Mouse (Mus musculus) cerebellum, postnatal 14 days (tissue): Measurements from ENCODE around the gene Ttc7b.
A peak's percentile ranks its signal among the peaks of the same experiment; 100 is the strongest.

Source experiments
- DNase-seq, 2 experiments: peaks; one replicate each; pipeline ENCODE4 v3.0.0; 2021; ENCODE audit warnings: mixed read lengths in 2 of 2

The Ttc7b gene

DNA sequence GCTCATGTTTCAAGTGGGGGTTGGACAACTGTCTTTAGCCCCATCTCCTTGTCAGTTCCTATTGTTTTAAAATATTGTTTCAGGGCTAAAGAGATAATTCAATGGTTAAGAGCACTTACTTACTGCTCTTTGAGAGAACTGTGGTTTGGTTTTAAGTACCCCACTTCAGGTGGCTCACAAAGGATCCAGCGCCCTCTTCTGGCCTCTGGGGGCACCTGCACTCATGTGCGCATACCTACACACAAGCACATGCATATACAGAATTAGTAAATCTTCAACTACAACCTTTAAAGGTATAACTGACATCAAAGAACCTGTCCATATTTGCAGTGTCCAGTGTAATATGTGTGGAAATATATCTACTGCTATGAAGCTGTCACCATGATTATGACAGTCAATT is 226.2 kb downstream of the Ttc7b start:
- no peak for DNase-seq

DNA sequence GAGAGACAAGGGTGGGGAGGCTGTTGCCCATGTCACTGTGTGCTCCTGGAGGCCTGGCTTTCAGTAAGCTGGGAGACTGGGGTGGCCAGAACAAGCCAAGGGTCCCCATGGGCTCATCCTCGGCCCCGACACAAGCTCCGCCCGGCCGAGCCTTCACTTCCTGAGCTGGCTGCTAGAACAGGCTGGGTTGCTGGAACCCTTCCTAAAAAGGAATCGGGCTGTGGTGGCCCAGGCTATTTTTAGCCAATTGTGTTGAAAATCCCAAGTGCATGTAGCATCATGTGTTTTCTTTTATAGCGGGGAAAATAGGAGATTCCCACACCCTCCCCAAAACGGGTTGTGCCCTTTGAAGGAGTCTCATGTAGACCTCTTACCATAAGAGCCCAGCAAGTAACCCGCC is 226.7 kb downstream of the Ttc7b start:
- peak; percentile 56 to 57 for DNase-seq

DNA sequence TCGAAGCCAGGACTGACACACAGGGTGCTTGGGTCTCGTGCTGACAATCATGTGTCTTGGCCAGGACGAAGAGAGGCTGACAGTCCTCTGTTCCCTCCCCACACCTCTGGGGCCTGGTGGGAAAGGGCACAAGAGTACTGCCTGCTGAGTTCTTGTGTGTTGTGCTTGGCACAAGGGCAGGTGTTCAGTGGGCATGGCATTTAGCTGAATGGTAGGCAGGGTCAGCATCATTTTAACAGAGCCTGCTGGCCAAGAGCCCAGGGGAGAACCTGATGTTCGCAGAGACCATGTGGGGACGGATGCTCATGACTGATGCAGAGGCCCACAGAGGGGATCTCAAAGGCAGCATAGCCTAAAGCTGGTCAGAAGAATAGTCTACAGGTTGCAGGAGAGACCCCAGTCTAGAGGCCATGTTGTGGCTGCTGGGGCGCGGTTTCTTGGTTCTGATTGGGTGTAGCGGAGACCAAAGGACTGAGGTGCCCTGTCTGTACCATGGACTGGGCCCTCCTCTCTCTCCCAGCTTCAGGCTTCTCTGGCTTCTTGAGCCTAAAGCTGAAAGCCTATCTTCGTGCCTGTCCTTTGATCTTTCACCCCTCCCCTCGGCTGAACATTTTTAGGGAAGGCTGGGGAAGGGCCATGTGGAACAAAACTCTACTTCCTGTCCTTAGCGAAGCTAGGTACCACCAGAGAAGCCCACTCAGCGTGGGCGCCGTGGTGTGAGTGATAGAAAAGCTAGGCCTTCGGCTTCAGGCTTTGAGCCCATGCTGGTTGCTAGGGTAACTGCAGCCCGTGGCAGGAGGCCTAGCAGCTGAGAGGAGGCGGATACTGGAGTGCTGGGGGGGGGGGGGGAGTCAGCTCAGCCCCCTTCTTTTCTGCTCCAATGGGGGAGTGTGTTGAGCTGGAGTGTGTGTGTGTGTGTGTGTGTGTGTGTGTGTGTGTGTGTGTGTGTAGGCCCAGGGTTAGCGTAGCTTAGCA is 229.6 kb downstream of the Ttc7b start:
- DNase-seq, result peak; percentile 60 to 70

DNA sequence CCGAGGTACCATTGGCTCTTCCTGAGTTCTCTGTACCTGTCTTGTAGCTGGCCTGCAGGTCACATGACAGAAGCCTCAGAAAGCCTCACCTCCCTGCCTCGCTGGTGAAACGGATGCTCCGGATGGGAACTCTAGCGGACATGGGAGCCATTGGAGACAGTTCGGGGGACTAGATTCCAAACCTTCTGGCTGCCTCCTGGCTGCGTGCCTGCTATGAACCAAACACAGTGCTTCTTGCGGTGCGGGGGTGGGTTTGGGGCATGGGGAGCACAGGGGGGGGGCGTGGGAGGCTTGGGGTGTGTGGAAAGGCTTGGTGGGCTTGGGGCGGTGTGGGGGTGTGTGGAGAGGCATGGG is 230.5 kb downstream of the Ttc7b start:
- peak in 1 of 2 experiments; percentile 61 for DNase-seq

DNA sequence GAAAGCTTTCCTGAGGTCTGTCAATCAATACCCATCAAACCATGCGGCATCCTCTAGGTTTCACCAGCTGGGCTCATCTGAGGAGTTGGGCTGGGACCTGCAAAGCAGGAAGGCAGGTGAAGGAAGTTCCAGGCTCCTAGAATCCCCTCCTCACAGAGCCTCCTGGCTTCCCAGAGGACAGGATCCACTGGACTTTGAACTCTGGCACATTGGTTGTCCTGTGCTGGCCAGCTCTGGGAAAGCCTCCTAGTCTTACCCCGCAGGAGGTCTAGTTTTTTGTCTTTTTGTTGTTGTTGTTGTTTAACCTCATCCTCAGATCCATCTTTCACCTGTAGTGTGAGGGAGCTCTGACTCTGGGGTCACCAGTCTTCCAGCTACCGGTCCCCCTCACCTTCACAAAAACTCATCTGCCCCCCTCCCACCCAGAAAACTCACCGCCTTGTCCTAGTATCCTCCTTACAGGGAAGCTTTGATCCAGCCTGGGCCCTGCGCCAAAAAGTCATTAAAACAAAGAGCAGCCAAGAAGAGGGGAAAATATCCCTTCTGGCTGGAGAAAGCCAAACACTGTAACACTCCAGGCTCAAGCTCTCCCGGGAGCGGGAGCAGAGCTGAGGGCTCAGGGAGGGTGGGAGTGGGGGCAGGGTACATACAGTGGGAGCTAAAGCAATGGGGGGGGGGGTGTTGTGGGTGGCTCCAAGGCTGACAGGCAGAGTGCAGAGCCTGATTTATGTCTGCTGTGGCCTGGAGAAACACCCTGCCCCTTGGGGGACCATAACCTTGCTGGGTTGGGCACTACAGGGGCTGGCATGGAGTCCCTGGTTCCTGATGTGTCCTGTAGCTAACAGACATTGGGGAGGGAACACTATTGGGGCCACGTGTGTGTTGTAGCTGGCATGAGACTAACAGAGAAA is 231.1 kb downstream of the Ttc7b start:
- peak; percentile 70 to 79 for DNase-seq

DNA sequence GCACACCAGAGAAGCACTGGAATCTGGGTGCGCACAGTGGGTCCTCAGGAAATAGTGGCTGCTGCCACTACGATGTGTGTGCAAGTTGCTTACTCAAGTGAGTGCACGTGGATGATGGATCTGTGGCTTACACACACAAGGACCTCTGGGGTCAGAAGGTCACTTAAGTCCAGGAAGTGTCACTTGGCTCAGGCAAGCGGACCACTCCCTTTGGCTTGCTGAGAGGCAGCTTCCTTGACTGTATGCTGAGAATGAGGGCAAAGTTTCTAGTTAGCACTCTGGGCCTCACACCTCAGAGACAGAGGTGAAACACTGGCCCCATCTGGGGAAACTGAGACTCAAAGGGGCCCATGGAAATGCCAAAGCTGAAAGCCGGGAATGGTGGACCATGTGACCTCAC is 232.6 kb downstream of the Ttc7b start:
- no peak for DNase-seq

DNA sequence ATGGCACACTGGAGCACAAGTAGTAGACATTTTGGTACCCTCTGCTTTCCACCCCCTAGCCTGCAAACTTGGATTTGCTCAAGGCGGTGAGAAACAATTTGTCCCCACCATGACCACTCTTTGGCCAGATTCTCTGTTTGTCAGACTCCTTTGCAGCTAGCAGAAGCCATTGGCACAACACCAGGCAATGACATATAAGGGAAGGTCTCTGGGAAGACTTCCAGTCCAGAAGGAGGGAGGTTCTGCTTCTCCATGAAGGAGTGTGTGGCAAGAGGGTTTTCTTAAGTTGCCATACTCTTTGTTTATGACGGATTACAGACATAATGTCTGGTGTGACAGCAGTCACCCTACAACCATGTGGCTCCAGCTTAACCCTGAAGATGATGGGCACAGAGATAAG is 233.1 kb downstream of the Ttc7b start:
- no peak for DNase-seq

DNA sequence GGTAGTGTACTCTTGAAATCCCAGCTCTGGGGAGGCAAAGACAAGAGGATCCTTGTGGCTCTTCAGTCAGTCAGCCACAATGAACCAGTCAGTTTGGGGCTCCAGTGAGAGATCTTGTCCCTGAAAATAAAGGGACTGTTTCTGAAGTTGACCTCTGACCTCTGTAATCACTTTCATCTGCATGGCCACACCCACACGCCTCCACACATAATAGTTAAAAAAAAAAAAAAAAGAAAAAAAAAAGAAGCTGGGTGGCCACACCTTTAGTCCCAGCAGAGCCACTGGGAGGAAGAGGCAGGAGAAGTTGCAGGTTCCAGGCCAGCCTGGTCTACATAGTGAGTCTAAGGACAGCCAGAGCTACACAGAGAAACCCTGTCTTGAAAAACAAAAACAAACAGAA is 237.3 kb downstream of the Ttc7b start:
- no peak for DNase-seq

DNA sequence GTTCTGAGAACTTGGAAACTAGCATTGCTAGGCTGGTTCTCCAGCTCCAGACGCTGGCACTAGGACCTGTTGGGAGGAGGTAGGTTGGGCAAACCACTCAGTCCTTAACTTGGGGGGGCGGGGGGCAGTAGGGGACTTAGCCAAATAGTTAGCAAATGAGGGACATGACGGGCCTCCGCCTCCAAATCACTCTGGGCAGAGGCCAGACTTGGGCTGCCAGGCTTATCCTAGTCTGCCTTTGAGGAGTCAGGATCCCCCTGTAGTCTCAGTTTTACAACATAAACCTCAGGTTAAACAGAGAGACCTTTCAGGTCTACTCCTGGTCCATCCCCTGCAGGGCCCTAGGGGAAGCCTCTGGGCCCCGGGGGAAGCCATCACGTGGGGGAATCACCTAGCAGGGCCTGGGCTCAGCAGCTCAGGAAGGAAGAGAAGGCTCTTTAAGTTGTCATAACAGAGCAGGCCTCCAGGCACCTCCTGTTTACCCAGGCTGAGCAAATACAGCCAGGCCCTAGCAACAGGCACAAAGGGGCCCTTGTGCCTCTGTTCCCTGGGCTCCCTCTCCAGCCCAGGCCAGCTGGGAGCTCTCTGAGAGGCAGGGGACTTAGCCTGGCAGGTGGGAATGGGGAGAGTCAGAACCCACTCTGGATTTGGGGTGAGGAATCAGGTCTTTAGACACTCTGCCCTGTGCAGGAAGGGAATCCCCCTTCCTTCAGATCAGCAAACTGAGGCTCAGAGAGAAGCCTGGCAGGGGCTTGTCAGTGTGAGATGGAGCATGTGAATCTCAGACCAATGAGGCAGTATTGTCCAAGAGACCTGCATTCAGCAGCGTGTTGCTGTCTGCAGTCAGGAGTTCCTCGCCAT is 238.4 kb downstream of the Ttc7b start:
- DNase-seq, result no peak

DNA sequence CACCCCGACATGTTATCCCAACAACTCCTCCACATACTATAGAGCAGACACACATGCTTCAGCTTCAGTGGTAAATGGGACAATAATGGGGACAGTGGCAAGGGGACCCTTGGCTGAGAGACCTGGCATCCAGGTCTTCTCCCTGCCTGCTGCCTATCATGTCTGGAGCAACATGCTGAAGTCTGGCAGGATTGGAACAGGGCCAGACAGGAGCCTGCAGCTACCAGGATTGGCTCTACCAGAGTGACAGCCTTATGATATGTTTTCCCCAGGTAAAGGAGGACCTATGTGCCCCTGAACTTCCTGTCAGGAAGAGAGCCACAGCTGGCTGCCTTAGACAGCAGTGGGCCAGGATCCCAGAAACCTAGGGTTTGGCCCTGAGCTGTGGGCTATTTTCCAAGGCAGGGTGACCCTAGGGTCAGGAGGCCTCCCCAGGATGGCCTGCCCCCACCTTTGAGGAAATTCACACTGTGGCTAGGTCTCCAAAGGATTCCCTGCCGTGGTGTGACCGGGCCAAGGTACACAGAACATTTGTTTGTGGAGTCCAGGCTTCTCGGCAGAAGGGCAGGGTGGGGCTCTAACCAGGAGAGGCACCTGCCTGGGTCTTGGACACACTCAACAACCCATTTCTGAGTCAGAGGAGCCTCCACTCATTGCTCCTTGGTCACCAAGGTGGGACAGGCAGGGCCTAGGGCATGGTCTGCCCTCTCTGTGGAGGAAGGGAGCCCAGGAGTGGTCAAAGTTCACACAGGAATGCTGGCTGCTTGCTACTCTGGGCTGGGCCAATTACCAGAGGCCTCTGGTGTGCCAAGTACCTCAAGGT is 239.4 kb downstream of the Ttc7b start:
- peak; percentile 56 to 70 for DNase-seq

DNA sequence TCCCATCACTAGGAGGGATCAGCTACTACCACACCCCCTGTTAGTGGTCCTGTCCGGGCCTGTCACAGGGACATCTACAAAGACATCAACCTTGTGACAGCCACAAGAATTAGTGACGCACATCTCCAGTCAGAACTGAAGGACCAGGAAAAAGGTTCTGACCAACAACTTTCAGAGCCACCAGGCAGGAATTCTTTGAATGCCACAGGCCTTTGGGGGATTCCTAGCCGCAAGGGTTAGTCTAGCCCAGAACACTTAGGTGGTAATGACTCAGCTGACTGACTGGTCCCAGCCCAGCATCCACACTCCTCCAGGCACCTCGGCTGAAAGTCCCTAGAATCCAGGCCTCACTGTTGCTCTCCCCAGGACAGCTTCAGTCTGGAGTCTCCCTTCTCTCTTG is 240.7 kb downstream of the Ttc7b start:
- DNase-seq, result no peak

DNA sequence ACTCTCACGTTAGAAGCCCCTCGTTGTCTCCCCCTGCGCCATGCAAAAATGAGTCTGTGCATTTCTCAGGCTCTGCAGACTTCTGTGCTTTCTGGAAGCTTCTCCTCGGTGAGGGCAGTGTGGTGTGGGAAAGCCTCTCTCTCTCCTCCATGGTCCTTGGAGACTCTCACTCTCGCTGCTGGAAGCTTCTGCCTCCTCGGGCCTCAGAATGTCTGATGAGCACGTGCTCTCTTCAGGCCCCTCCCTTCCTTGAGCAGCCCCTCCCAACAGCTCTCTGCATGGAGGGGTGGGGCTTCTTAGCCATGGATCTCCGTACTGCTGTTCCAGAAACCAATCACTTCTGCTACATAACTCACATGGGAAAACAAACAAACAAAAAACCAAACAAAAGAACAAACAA is 242.3 kb downstream of the Ttc7b start:
- no peak for DNase-seq

DNA sequence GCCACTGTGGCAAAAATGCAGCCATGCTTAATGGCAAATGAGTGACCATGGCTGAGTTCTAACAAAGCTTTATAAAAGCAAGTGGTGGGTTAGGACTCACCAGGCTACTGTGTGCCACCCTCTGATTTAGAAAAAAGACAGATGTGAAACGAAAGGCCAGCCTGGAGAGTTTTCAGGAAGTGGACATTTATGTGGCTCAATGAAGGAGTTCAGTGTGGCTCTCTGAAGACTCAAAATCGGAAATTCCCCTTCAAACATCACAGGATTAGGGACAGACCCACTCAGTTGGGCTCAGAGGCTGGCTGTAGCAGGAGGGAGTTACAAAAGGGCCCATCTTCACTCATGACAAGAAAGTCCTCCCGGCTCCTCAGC is 243.1 kb downstream of the Ttc7b start:
- DNase-seq, result no peak

DNA sequence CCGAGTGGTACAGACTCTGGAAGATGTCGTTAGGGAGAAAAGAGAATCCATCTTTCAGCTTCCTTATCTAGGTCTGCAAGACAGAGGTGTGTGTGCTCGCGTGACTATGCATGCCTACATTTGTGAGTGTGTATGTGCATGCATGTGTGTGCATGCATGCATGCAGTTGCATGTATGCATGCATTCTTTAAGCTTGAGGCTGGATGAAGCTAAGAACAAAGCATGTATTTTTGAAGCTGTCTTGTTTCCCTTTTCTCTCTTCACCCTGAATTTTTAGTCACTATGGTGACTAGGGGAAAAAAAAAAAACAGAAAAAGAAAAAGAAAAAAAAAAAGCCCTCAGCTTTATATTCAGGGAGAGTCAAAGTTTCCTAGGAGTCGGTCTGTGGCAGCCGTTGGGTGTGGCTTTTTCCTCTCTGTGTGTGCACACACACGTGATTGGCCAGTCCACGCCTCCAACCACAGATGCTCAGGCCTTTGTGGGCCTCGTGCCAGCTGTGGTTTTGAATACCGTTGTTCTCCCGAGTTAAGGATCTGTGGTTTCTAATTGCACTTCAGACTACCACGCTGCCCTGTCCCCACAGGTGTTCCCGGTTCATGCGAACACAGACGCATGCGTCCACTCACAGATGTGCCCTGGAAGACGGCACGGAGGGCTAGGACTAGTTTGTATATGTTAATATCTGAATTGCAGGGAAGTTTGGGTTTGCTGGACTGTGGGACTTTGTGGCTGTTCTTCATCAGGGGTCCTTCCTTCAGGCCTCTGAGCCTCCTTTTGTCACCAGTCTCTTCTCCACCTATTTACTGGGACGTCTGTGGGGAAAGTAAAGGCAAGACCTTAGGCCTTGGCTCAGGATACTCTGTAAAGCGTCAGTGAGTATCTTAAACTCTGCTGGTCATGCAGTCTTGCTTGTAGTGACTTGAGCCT is 243.8 kb downstream of the Ttc7b start:
- peak in 1 of 2 experiments; percentile 61 for DNase-seq

DNA sequence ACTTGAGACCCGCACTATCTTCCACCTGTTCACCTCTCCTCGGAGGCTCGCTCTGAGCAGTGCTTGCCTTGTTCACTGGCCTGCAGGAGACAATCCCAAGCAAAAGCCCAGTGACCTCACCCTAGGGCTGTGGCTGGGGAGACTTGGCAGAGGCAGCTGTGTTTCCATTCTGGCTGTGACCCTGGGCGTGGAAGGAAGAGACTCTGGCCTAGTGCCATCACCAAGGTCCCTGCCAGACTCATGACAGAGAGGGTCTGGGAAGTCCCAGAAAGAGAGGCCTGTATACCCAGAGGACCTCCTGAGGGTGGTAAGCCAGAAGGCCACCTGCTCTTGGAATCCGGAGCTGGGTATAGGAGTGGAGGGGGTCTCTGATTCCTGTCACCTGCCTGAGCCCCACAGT is 244.8 kb downstream of the Ttc7b start:
- peak; percentile 57 to 66 for DNase-seq

DNA sequence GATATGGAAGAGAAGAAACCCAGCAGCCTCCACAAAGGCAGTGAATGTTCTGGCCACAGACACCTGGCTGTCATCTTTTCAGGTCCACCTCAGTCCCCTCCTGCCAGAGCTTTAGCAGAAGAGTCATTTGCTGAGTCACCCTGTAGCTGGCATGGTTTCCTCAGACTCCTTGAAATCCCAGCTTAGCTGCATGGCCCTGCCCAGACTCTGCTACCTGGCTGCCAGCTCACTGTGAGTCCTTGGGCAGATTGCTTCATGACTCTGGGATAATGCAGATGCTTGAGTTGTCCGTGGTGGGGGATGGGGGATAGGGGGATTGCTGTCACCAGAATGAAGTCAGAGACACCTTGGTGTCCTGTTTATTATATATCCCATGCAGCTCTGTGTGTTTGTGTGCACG is 247.6 kb downstream of the Ttc7b start:
- DNase-seq, result peak; percentile 51 to 61

DNA sequence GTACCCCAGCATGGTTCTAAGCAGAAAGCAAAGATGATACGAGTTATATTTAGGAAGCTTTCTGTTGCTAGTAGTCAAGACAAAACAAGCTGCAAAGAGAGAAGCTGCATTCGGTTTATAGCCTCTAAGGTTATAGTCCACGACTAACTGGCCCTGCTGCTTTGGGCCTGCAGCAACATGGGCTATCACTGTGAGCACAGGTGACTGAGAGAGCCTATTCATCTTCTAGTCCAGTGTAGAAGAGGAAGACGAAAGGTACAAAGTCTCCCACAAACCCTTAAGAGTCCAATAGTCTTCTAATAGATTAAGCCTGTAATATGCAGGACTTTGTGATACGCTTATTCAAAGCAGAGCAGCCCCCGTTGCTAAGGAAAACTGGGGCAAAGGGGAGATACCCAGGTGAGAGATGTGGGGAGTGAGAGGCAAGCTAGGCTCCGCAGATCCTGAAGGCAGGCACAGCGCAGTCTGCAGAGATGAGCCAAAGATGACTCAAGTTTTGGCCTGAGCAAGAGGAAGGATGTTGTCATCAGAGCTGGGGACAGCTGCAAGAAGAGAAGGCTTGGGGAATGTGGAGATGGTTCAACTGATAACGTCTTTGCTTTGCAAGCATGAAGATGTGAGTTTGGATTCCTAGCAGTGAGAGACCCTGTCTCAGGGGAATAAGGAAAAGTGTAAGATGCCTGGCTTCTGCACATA is 250.5 kb downstream of the Ttc7b start:
- DNase-seq, result no peak

DNA sequence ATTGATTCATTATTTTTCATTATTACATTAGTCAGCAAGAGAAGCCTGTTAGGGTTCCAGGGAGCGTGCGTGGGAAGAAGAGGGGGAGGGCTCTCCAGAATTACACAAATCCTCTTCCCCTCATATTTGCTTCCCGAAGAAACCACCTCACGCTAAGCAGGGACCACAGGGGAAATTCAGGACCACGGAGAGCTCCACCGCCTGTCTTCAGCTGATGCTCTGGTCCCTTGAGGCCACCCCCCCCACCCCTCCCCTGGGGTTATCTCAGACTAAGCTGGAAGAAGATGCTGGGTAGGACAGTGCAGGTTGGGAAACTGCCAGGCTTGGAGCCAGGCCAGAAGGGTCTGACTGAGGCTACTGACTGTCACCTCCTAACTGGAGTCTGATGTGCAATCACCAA is 252.6 kb downstream of the Ttc7b start:
- DNase-seq, result peak in 1 of 2 experiments; percentile 70

DNA sequence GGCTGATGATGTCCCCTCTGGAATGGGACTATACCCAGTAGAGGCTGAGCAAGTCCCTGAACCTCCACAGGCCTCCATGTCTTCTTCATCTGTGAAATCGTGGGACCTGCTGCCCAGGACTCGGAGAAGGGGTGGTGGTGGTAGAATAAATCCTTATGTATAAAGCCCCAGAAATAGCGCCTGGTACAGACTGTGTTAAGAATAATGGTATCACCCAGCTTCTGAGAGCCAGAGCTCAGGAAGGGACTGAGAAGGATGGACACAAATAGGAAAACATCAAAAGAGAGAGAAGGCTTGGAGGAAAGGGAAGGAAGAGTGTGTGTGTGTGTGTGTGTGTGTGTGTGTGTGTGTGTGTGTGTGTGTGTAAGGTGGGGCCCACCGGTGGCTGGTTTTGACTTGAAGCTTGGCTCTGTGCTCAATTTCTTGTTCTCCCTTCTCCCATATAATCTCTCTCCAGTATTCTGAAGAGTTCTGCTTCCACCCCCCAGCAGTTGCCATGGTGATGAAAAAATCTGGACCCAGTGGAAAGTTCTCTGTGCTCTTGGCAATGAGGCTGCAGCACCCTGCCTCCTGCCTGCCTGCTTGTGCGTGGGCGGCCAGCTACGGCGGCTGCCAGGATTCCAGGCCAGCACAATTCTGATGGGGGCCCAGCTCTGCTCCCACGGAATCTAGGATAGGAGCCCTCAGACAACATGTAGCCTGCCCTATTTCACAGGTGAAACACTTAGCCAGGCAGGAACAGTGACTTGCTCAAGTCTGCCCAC is 254.9 kb downstream of the Ttc7b start:
- DNase-seq, result peak; percentile 87 to 94
